Comparison of ENCODE assay signal across 13 mouse cellular contexts in the genomic region with DNA sequence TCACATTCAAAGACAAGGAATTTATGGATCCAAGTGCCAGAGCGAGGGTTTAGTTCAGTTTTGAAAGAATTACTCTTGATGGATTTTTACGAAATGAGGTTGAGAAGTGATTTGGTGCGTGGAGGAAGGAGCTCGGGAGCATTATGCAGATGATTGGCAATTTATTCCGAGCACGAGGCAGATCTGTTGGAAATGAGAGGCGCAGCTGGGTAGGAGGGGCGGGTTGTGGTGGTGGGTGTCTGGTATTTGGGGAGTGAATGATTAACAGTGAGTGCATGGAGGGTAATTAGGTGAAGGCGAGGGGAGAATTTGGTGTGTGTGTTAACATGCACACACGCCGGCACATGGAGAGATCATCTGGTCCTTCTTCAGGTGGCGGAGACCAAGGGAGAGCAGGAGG. TPM values are rescaled to one million over a fixed set of nuclear protein-coding genes. Genes with fewer than 3 reads are reported as not detected.
DNase-seq lines count a peak whose midpoint lies in the region; ATAC-seq and TF ChIP-seq lines count a peak whose summit lies in the region.
"Had no signal": no experiment of that assay in that cellular context is flagged by ENCODE, and none has a peak within 500 bp of the region (broad histone marks: within the 10 kb centered on the region; RNA-seq: fewer than 3 reads in every experiment).

No protein-coding gene starts in this region.

- no peak for ATAC-seq in intestine, embryonic 15.5 days
- ATAC-seq in intestine, postnatal 0 days: no peak
- peak; percentile 25; the same call in 1 of the 2 replicates for ATAC-seq in neural tube, embryonic 11.5 days (ENCODE audit: insufficient read depth, low FRiP score, low TSS enrichment)
- ATAC-seq in midbrain, embryonic 15.5 days (replicated peaks): no peak

- peak; percentile 56 for DNase-seq in neural tube, embryonic 11.5 days (ENCODE audit: low spot score)
- no peak for DNase-seq in neural tube, embryonic 10.5 days (ENCODE audit: extremely low spot score, low spot score)
- no peak for DNase-seq in adrenal gland, postnatal 14 days
- DNase-seq in lung, postnatal 36 days: no peak
- no peak for DNase-seq in left cerebral cortex, postnatal 14 days (ENCODE audit: low spot score in 2 of 2)
- DNase-seq: lung, postnatal 10 days; thymus, adult 18-20 months had no signal

- H3K4me3 ChIP-seq in intestine, embryonic 15.5 days (replicated peaks): no peak overlapping the region
- H3K4me3 ChIP-seq in intestine, postnatal 0 days (ENCODE audit: low read depth, low read length): no peak overlapping the region
- no peak overlapping the region for H3K4me3 ChIP-seq in neural tube, embryonic 11.5 days (ENCODE audit: low read depth, low read length)
- no peak overlapping the region for H3K4me3 ChIP-seq in midbrain, embryonic 15.5 days
- H3K4me3 ChIP-seq: hindbrain, embryonic 15.5 days; limb, embryonic 10.5 days had no signal

- no peak overlapping the region for H3K4me2 ChIP-seq in intestine, embryonic 15.5 days (replicated peaks)
- H3K4me2 ChIP-seq in intestine, postnatal 0 days (replicated peaks; ENCODE audit: low read depth): no peak overlapping the region
- H3K4me2 ChIP-seq in neural tube, embryonic 11.5 days (ENCODE audit: low read depth): no peak overlapping the region
- H3K4me2 ChIP-seq in midbrain, embryonic 15.5 days: no peak overlapping the region
- H3K4me2 ChIP-seq: hindbrain, embryonic 15.5 days had no signal

- no peak for TF ChIP-seq CTCF in intestine, postnatal 0 days (IDR thresholded peaks at IDR 0.05; ENCODE audit: low read depth)

- H3K9ac ChIP-seq in intestine, embryonic 15.5 days: no peak overlapping the region
- H3K9ac ChIP-seq in intestine, postnatal 0 days (ENCODE audit: low read depth, low read length): no peak overlapping the region
- no peak overlapping the region for H3K9ac ChIP-seq in neural tube, embryonic 11.5 days (ENCODE audit: low read length)
- H3K9ac ChIP-seq in midbrain, embryonic 15.5 days: no peak overlapping the region
- H3K9ac ChIP-seq: hindbrain, embryonic 15.5 days; liver, embryonic 14.5 days had no signal

- no peaks in the 10 kb centered on the region for H3K36me3 ChIP-seq in intestine, embryonic 15.5 days
- no peaks in the 10 kb centered on the region for H3K36me3 ChIP-seq in intestine, postnatal 0 days (ENCODE audit: control insufficient read depth, insufficient read depth)
- no peaks in the 10 kb centered on the region for H3K36me3 ChIP-seq in neural tube, embryonic 11.5 days (ENCODE audit: control insufficient read depth, insufficient read depth, low read length)
- no peaks in the 10 kb centered on the region for H3K36me3 ChIP-seq in midbrain, embryonic 15.5 days (replicated peaks)
- H3K36me3 ChIP-seq: hindbrain, embryonic 15.5 days; limb, embryonic 10.5 days had no signal

- H3K4me1 ChIP-seq in intestine, embryonic 15.5 days (replicated peaks): peaks cover 20% of the 10 kb centered on the region
- no peaks in the 10 kb centered on the region for H3K4me1 ChIP-seq in intestine, postnatal 0 days (replicated peaks; ENCODE audit: control insufficient read depth, insufficient read depth, low read length)
- peaks cover 23% of the 10 kb centered on the region for H3K4me1 ChIP-seq in neural tube, embryonic 11.5 days (ENCODE audit: control insufficient read depth, insufficient read depth, low read length)
- peaks cover 46% of the 10 kb centered on the region for H3K4me1 ChIP-seq in midbrain, embryonic 15.5 days

- no peaks in the 10 kb centered on the region for H3K27me3 ChIP-seq in intestine, embryonic 15.5 days (replicated peaks)
- no peaks in the 10 kb centered on the region for H3K27me3 ChIP-seq in intestine, postnatal 0 days (replicated peaks; ENCODE audit: control insufficient read depth, insufficient read depth, low read length)
- no peaks in the 10 kb centered on the region for H3K27me3 ChIP-seq in neural tube, embryonic 11.5 days (ENCODE audit: control insufficient read depth, insufficient read depth, low read length)
- no peaks in the 10 kb centered on the region for H3K27me3 ChIP-seq in midbrain, embryonic 15.5 days (replicated peaks)
- H3K27me3 ChIP-seq: hindbrain, embryonic 15.5 days had no signal

- intact Hi-C loops in left cerebral cortex, postnatal 14 days (cut with DNase I): no loop called here

- 68% methylated on average over 12 of the region's 12 CpGs for WGBS in intestine, embryonic 15.5 days
- 64% methylated on average over 12 of the region's 12 CpGs for WGBS in intestine, postnatal 0 days
- 46% methylated on average over 12 of the region's 12 CpGs for WGBS in neural tube, embryonic 11.5 days
- WGBS in midbrain, embryonic 15.5 days: 26% methylated on average over 12 of the region's 12 CpGs

- peak overlapping the region; percentile 51; the same call in 1 of the 2 replicates for H3K27ac ChIP-seq in intestine, embryonic 15.5 days
- no peak overlapping the region for H3K27ac ChIP-seq in intestine, postnatal 0 days (ENCODE audit: low read depth, low read length)
- peak overlapping the region; percentile 61; the same call in 1 of the 2 replicates for H3K27ac ChIP-seq in neural tube, embryonic 11.5 days (ENCODE audit: low read depth, low read length)
- H3K27ac ChIP-seq in midbrain, embryonic 15.5 days: 0 out of 2 replicates have a peak overlapping the region, but pooled peaks have one; percentile 10
- H3K27ac ChIP-seq: hindbrain, embryonic 15.5 days; limb, embryonic 10.5 days; liver, embryonic 14.5 days had no signal

- H3K9me3 ChIP-seq in intestine, embryonic 15.5 days: no peaks in the 10 kb centered on the region
- H3K9me3 ChIP-seq in intestine, postnatal 0 days (ENCODE audit: control insufficient read depth): no peaks in the 10 kb centered on the region
- H3K9me3 ChIP-seq in neural tube, embryonic 11.5 days (ENCODE audit: control insufficient read depth, low read length): no peaks in the 10 kb centered on the region
- no peaks in the 10 kb centered on the region for H3K9me3 ChIP-seq in midbrain, embryonic 15.5 days
- H3K9me3 ChIP-seq: hindbrain, embryonic 15.5 days; limb, embryonic 10.5 days had no signal

RNA-seq across cellular contexts. Expression of gene Wars, which starts 12.4 kb away (rescaled TPM):
- polyA plus RNA-seq in intestine, embryonic 15.5 days (2015; fragmentation: Nextera tagmentation; extraction: Ambion mirVana): 81.9 and 85.5 TPM in 2 replicates
- 34.5 and 36.5 TPM in 2 replicates for polyA plus RNA-seq in intestine, postnatal 0 days (2015; fragmentation: Nextera tagmentation; extraction: Ambion mirVana)
- 139 and 148 TPM in 2 replicates for polyA plus RNA-seq in neural tube, embryonic 11.5 days (2014; fragmentation: Nextera tagmentation; extraction: Ambion mirVana)
- 103 and 104 TPM in 2 replicates for polyA plus RNA-seq in midbrain, embryonic 15.5 days (2015; fragmentation: Nextera tagmentation; extraction: Ambion mirVana)
- 50.3 and 56.5 TPM in 2 replicates for total RNA-seq in adrenal gland, postnatal 14 days (2021)
- total RNA-seq in left cerebral cortex, postnatal 14 days (2021): 10 to 100 TPM; 90.7 to 93.2 TPM

RNA-seq across cellular contexts. Expression of gene Wdr25, which starts 13.0 kb away (rescaled TPM):
- 5.7 and 8.3 TPM in 2 replicates for polyA plus RNA-seq in intestine, embryonic 15.5 days (2015; fragmentation: Nextera tagmentation; extraction: Ambion mirVana)
- 2.7 and 2.9 TPM in 2 replicates for polyA plus RNA-seq in intestine, postnatal 0 days (2015; fragmentation: Nextera tagmentation; extraction: Ambion mirVana)
- 5.2 TPM in 2 replicates for polyA plus RNA-seq in neural tube, embryonic 11.5 days (2014; fragmentation: Nextera tagmentation; extraction: Ambion mirVana)
- 5.2 and 7.2 TPM in 2 replicates for polyA plus RNA-seq in midbrain, embryonic 15.5 days (2015; fragmentation: Nextera tagmentation; extraction: Ambion mirVana)
- total RNA-seq in adrenal gland, postnatal 14 days (2021): 4.9 and 6.7 TPM in 2 replicates
- 1 to 10 TPM; 7.4 TPM for total RNA-seq in left cerebral cortex, postnatal 14 days (2021)
